Mouse (Mus musculus) lung, embryonic 15.5 days (tissue): ENCODE results near the gene Rab4a. TPM values are rescaled to one million over a fixed set of nuclear protein-coding genes. Genes with fewer than 3 reads are reported as not detected.

Experiments used
- ATAC-seq: fragments of 200-750 bp; cut with Nextera tagmentation; 2 replicates; pipeline ENCODE4 v1.8.0; 2017; ENCODE audit warnings: moderate number of reproducible peaks, borderline replicate concordance; ENCODE audit not compliant: low FRiP score, low TSS enrichment; ENCODE audit errors: extremely low read depth
- H3K27ac ChIP-seq: fragments of 300-500 bp; sonication (generic); 2 replicates; pipeline ENCODE4 v1.5.1; 2015; ENCODE audit warnings: moderate library complexity, mild to moderate bottlenecking, inconsistent platforms
- H3K27me3 ChIP-seq: fragments of 300-500 bp; sonication (generic); 2 replicates; pipeline ENCODE4 v1.6.1; 2015; ENCODE audit warnings: inconsistent platforms
- H3K36me3 ChIP-seq: fragments of 300-500 bp; sonication (generic); 2 replicates; pipeline ENCODE4 v1.6.1; 2015; ENCODE audit warnings: inconsistent platforms
- H3K4me1 ChIP-seq: fragments of 300-500 bp; sonication (generic); 2 replicates; pipeline ENCODE4 v1.6.1; 2015; ENCODE audit warnings: inconsistent platforms
- H3K4me2 ChIP-seq: fragments of 300-500 bp; sonication (generic); 2 replicates; pipeline ENCODE4 v1.6.1; 2015; ENCODE audit warnings: inconsistent platforms, mild to moderate bottlenecking, moderate library complexity
- H3K4me3 ChIP-seq: fragments of 300-500 bp; sonication (generic); 2 replicates; pipeline ENCODE4 v1.5.1; 2015; ENCODE audit warnings: mild to moderate bottlenecking, inconsistent platforms
- H3K9ac ChIP-seq: fragments of 300-500 bp; sonication (generic); 2 replicates; pipeline ENCODE4 v1.6.1; 2015; ENCODE audit warnings: inconsistent platforms
- H3K9me3 ChIP-seq: fragments of 300-500 bp; sonication (generic); 2 replicates; pipeline ENCODE4 v1.6.1; 2016; ENCODE audit warnings: inconsistent platforms
- WGBS: fragments of 180-500 bp; shearing (Covaris S2); methylation state at CpG from one replicate; pipeline ENCODE4 v1.1.7; 2015; 5-methylcytosine and 5-hydroxymethylcytosine counted together
- polyA plus RNA-seq: library from polyadenylated mRNA; unstranded; fragments of >200 nt; fragmentation: Nextera tagmentation; extraction: Ambion mirVana; gene quantifications from 2 replicates; pipeline ENCODE4 v1.2.1, GENCODE M21; 2015

Gene Rab4a
- polyA plus RNA-seq, 1 experiment from 2014 or later: 33.8 TPM

- Histone ChIP-seq H3K36me3 (0 out of 2 replicates have a peak, but pooled peaks cover 4% of the 10 kb centered on the region), H3K9me3 (no peaks in the 10 kb centered on the region), H3K4me1 (no peaks in the 10 kb centered on the region), H3K27ac (no peak overlapping the region), H3K4me2 (no peak overlapping the region), H3K9ac (no peak overlapping the region), H3K27me3 (no peaks in the 10 kb centered on the region), H3K4me3 (no peak overlapping the region)
- 88% methylated on average over 15 of the region's 15 CpGs for WGBS
- no peak for ATAC-seq
Measured at GRCm38 (mm10) chr8:123840578-123841345, 35.0 kb downstream of the Rab4a start.

GRCm38 (mm10) chr8:123842086-123842485 is 36.3 kb downstream of the Rab4a start:
- Histone ChIP-seq H3K4me3 (no peak overlapping the region), H3K9me3 (no peaks in the 10 kb centered on the region), H3K9ac (no peak overlapping the region), H3K4me2 (no peak overlapping the region), H3K4me1 (no peaks in the 10 kb centered on the region), H3K27ac (no peak overlapping the region), H3K36me3 (0 out of 2 replicates have a peak, but pooled peaks cover 4% of the 10 kb centered on the region), H3K27me3 (no peaks in the 10 kb centered on the region)
- 80% methylated on average over 12 of the region's 12 CpGs for WGBS
- ATAC-seq: no peak

- no peak for ATAC-seq
- Histone ChIP-seq H3K27me3 (no peaks in the 10 kb centered on the region), H3K36me3 (no peaks in the 10 kb centered on the region), H3K4me2 (no peak overlapping the region), H3K9ac (no peak overlapping the region), H3K4me1 (no peaks in the 10 kb centered on the region), H3K27ac (no peak overlapping the region), H3K4me3 (no peak overlapping the region), H3K9me3 (no peaks in the 10 kb centered on the region)
- WGBS: 71% methylated on average over 7 of the region's 7 CpGs
Measured at GRCm38 (mm10) chr8:123844341-123844740, 38.6 kb downstream of the Rab4a start.

GRCm38 (mm10) chr8:123845114-123845513 is 39.3 kb downstream of the Rab4a start:
- H3K9me3 ChIP-seq: no peaks in the 10 kb centered on the region
- no peaks in the 10 kb centered on the region for H3K36me3 ChIP-seq
- ATAC-seq: no peak
- no peak overlapping the region for H3K4me2 ChIP-seq
- no peak overlapping the region for H3K9ac ChIP-seq
- 82% methylated on average over 13 of the region's 13 CpGs for WGBS
- H3K4me3 ChIP-seq: no peak overlapping the region
- no peaks in the 10 kb centered on the region for H3K27me3 ChIP-seq
- no peak overlapping the region for H3K27ac ChIP-seq
- no peaks in the 10 kb centered on the region for H3K4me1 ChIP-seq

GRCm38 (mm10) chr8:123845991-123846390 is 40.2 kb downstream of the Rab4a start:
- no peaks in the 10 kb centered on the region for H3K9me3 ChIP-seq
- H3K27ac ChIP-seq: no peak overlapping the region
- no peaks in the 10 kb centered on the region for H3K4me1 ChIP-seq
- no peak overlapping the region for H3K9ac ChIP-seq
- no peaks in the 10 kb centered on the region for H3K27me3 ChIP-seq
- no peak for ATAC-seq
- no peak overlapping the region for H3K4me2 ChIP-seq
- H3K4me3 ChIP-seq: no peak overlapping the region
- WGBS: 88% methylated on average over 10 of the region's 10 CpGs
- no peaks in the 10 kb centered on the region for H3K36me3 ChIP-seq

- no peak for ATAC-seq
- H3K4me1 ChIP-seq: no peaks in the 10 kb centered on the region
- WGBS: 84% methylated on average over 12 of the region's 12 CpGs
Measured at GRCm38 (mm10) chr8:123846509-123846908, 40.7 kb downstream of the Rab4a start.

GRCm38 (mm10) chr8:123847546-123847945 is 41.8 kb downstream of the Rab4a start:
- Histone ChIP-seq H3K4me3 (no peak overlapping the region), H3K27me3 (no peaks in the 10 kb centered on the region), H3K4me1 (no peaks in the 10 kb centered on the region), H3K27ac (no peak overlapping the region), H3K4me2 (no peak overlapping the region), H3K9ac (no peak overlapping the region), H3K36me3 (no peaks in the 10 kb centered on the region), H3K9me3 (no peaks in the 10 kb centered on the region)
- no peak for ATAC-seq
- 49% methylated on average over 3 of the region's 3 CpGs for WGBS

More at GRCm38 (mm10) chr8:123846509-123846908, 40.7 kb downstream of the Rab4a start:
- H3K9ac ChIP-seq: no peak overlapping the region
- H3K9me3 ChIP-seq: no peaks in the 10 kb centered on the region
- no peaks in the 10 kb centered on the region for H3K36me3 ChIP-seq
- H3K27ac ChIP-seq: no peak overlapping the region
- no peak overlapping the region for H3K4me2 ChIP-seq
- H3K27me3 ChIP-seq: no peaks in the 10 kb centered on the region
- H3K4me3 ChIP-seq: no peak overlapping the region

GRCm38 (mm10) chr8:123849352-123849751 is 43.6 kb downstream of the Rab4a start:
- Histone ChIP-seq H3K9ac (no peak overlapping the region), H3K9me3 (no peaks in the 10 kb centered on the region), H3K27me3 (no peaks in the 10 kb centered on the region), H3K4me3 (no peak overlapping the region), H3K4me1 (no peaks in the 10 kb centered on the region), H3K4me2 (no peak overlapping the region), H3K36me3 (no peaks in the 10 kb centered on the region), H3K27ac (no peak overlapping the region)
- no peak for ATAC-seq
- 82% methylated on average over 4 of the region's 4 CpGs for WGBS

- ATAC-seq: no peak
- Histone ChIP-seq H3K4me1 (no peaks in the 10 kb centered on the region), H3K36me3 (no peaks in the 10 kb centered on the region), H3K27ac (no peak overlapping the region), H3K4me2 (no peak overlapping the region), H3K9me3 (no peaks in the 10 kb centered on the region), H3K9ac (no peak overlapping the region), H3K4me3 (no peak overlapping the region), H3K27me3 (no peaks in the 10 kb centered on the region)
- WGBS: 69% methylated on average over 5 of the region's 5 CpGs
Measured at GRCm38 (mm10) chr8:123851590-123851989, 45.8 kb downstream of the Rab4a start.

- Histone ChIP-seq H3K9me3 (no peaks in the 10 kb centered on the region), H3K27ac (no peak overlapping the region), H3K4me3 (no peak overlapping the region), H3K36me3 (no peaks in the 10 kb centered on the region), H3K9ac (no peak overlapping the region), H3K27me3 (peaks cover 8% of the 10 kb centered on the region; the same call in 1 of the 2 replicates), H3K4me1 (0 out of 2 replicates have a peak, but pooled peaks cover 8% of the 10 kb centered on the region), H3K4me2 (no peak overlapping the region)
- WGBS: 79% methylated on average over 1 of the region's 1 CpGs
- ATAC-seq: no peak
Measured at GRCm38 (mm10) chr8:123854252-123854651, 48.5 kb downstream of the Rab4a start.

GRCm38 (mm10) chr8:123854733-123855475 is 49.1 kb downstream of the Rab4a start:
- Histone ChIP-seq H3K27ac (no peak overlapping the region), H3K4me3 (no peak overlapping the region), H3K36me3 (no peaks in the 10 kb centered on the region), H3K9me3 (no peaks in the 10 kb centered on the region), H3K4me1 (peaks cover 9% of the 10 kb centered on the region; the same call in 1 of the 2 replicates), H3K27me3 (peaks cover 9% of the 10 kb centered on the region; the same call in 1 of the 2 replicates), H3K4me2 (no peak overlapping the region), H3K9ac (no peak overlapping the region)
- WGBS: 84% methylated on average over 9 of the region's 9 CpGs
- no peak for ATAC-seq

- H3K9me3 ChIP-seq: no peaks in the 10 kb centered on the region
- no peak overlapping the region for H3K4me3 ChIP-seq
- no peak for ATAC-seq
- peaks cover 14% of the 10 kb centered on the region; the same call in 1 of the 2 replicates for H3K4me1 ChIP-seq
- peaks cover 29% of the 10 kb centered on the region for H3K27me3 ChIP-seq
- no peak overlapping the region for H3K27ac ChIP-seq
- no peak overlapping the region for H3K4me2 ChIP-seq
- H3K9ac ChIP-seq: no peak overlapping the region
- no peaks in the 10 kb centered on the region for H3K36me3 ChIP-seq
- 67% methylated on average over 3 of the region's 3 CpGs for WGBS
Measured at GRCm38 (mm10) chr8:123857361-123857760, 51.6 kb downstream of the Rab4a start.
